Mouse (Mus musculus): ENCODE data around the gene Egln1. TPM values are rescaled to one million over a fixed set of nuclear protein-coding genes. Genes with fewer than 3 reads are reported as not detected.

Egln1 gene
- 55.8 and 61.7 TPM in 2 replicates for polyA plus RNA-seq (2012; rRNA removed)

DNA sequence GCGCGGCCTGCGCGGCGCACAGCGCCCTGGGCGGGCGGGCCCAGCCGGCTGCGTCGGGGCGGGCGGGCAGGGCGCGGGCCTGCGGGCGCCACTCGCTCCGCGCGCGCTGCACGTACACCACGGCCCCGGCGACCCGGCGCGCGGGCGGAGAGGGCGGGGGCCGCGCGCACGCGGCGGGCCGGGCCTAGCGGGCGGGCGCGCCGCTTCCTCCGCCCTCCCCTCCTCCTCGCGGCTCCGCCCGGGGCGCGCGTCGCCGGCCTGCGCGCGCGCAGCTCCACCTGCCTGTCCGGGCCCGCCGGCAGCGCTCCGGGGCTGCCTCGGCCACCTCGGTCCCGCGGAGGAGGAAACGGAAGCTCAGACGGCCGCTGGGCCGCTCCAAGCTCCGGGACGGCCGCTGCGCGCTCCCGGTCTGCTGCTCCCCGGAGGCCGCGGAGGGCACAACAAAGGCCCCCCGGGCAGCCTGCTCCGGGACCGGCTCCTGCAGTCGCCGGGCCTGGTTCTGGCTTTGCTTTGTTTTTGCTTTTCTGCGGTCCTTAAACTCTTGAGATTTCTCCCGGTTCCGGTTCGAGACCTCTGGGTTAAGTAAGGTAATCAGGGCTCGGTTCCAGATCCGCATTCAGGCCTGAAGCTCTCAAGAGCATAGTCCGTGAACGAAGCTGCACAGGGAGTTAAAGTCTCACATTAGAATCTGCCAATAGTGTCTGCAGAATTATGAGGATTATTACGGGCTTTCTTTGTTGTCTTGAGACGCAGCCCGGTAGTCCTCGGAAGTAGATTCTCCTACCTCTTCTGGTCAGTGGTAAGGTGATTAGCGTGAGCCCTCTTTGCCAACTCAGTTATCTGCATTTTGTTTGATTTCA lies at the start of gene Egln1:
Egln1 (minus strand) TSS at position 116 of the 860 bp plus-strand sequence.
- DNase-seq (ENCODE audit: extremely low spot score in 1 of 2, low spot score in 1 of 2), result peak in 1 of 2 experiments; percentile 68

DNA sequence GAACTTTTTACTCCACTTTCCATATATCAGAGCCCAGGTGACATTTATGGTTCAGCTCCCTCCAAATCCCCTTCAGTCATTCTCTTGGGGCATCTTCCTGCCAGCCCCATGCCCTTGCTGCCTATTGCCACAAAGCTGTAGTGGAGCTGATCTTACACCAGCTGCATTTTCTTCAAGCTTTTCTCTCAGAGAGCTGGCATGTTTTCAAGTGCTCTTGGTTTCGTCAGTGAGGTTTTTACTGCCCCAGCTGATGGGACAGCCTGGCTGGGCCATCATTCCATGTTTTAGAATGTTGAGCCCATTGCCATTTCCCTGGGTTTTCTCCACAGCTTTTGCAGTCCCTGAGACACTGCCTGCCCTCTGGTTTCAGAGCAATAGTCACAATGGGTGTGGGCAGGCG lies 46.7 kb upstream of the Egln1 start:
- DNase-seq (ENCODE audit: extremely low spot score in 1 of 2, low spot score in 1 of 2), result peak in 1 of 2 experiments; percentile 31

DNA sequence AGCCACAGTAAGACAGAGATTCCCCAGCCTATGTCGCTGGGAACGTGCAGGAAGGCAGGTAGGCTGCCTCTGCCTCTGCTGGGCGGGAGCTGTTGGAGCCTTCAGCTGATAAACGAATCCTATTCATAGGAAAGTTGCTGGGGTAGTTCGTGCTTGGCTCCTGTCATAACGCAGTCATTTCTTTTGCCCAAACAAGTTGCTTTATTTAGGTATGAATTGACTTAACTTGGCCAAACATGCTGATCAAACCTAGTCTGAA lies 42.5 kb upstream of the Egln1 start:
- no peak for DNase-seq (ENCODE audit: extremely low spot score in 1 of 2, low spot score in 1 of 2)

DNA sequence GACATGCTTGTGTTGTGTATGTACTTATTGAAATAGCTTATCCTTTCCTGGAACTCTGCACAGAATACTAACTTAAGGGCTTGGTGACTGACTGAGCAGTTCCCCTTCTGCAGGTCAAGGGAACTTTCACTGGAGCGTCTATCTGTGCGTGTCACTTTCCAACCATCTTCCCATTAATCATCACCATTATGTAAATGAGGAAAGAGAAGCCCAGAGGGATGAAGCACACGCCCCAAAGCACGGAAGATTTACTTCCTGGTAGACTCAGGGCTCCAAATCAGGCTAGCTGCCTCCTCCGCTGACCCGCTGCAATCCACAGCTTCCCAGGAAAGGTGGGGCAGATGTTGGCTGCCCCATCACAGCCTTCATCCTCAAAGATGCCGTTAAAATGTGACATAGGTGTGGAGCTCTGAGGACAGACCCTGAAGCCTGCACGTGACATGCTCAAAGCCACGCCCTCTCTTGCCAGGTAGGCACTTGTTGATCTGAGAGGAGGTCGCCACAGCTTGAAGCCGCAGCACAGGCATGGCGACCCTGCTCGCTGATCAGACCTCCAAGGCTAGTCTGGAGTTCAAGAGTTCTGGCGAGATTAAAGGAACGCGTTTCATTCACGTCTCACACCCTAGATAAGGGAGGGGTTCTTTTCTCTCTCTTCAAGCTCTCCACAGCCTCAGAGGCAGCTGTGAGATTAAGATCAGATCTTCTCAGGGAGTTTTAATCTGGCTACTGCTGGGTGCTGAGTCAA lies 42.0 kb upstream of the Egln1 start:
- no peak for DNase-seq (ENCODE audit: extremely low spot score in 1 of 2, low spot score in 1 of 2)

DNA sequence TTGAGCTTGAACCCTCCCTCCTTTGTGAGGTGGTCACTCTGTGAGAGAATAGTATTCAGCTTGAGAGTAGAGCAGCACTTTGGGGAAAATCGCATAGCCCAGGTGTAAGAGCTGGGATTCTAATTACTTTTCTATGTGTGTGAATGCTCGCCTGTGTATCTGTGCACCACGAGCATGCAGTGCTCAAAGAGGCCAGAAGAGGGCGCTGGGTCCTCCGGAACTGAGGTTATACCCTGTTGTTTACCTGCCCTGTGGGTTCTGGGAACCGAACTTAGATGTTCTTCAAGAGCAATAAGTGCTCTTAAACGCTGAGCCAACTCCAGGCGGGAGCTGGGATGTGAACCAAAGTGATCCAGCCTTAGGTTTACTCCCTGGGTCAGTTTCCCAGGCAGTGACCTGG lies 31.7 kb upstream of the Egln1 start:
- no peak for DNase-seq (ENCODE audit: extremely low spot score in 1 of 2, low spot score in 1 of 2)

DNA sequence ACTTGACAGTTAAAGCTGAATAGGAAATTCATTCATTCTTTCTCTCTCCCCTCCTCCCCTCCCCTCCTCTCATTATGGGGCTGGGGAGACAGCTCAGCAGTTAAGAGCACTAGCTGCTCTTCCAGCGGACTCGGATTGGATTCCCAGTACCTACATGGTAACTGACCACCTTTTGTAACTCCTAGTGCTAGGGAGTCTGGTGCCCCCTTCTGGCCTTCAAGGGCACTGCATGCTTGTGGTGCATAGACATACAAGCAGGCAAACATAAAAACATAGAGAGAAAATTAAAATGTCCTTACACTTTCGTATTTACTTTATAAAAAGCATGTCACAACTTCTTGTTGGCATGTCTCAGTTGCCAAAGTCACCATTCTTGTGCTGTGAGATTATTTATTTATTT lies 30.9 kb upstream of the Egln1 start:
- no peak for DNase-seq (ENCODE audit: extremely low spot score in 1 of 2, low spot score in 1 of 2)

DNA sequence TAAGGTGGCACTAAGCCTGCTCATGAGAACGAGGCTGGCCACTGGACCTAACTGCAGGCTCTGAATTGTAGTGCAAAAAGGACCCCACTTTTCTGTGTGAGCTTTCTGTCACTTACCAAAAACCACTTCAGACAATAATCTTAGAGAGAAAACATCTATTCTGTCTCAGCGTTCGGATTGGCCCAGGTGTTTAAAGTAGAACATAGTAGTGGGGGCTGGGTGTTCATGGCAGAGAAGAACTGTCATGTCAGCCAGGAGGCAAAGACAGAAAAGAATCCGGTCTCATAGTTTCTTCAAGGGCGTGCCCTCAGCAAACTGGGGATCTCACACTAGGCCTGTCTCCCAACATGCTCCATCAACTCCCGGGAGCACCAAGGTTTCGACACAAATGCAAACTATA lies 28.9 kb upstream of the Egln1 start:
- no peak for DNase-seq (ENCODE audit: extremely low spot score in 1 of 2, low spot score in 1 of 2)

DNA sequence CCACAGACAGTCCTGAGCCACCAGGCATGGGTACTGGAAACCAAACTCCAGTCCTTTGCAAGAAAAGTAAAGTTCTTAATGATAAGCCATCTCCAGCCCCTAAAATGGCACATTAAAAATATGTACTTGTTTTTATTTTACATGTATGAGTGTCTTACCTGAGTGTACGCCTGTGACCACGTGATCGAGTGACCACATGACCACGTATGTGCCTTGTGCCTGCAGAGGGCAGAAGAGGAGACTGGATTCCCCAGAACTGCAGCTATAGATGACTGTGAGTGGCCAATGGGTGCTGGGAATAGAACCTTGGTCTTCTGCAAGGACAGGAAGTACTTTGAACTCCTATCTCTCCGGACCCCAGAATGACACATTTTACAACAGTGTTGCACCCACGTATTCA lies 27.1 kb upstream of the Egln1 start:
- DNase-seq (ENCODE audit: extremely low spot score in 1 of 2, low spot score in 1 of 2), result no peak

DNA sequence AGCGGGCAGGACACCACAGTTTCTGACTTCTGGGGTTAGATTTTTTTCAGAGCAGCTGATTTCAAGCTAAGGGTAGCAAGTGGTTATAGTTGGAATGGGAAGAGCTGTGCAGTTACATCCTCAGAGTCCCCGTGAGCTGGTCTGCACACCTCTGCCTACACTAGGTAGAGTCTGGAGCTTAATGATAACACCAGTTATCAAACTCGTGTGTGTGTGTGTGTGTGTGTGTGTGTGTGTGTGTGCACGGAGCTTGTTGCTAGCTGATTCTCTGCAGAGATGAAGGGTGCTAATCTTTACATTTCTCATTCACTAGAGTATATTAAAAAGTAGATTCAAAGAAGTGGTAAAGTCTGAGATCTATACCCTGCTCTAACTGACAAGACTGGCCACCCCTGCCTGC lies 25.1 kb upstream of the Egln1 start:
- no peak for DNase-seq (ENCODE audit: extremely low spot score in 1 of 2, low spot score in 1 of 2)

DNA sequence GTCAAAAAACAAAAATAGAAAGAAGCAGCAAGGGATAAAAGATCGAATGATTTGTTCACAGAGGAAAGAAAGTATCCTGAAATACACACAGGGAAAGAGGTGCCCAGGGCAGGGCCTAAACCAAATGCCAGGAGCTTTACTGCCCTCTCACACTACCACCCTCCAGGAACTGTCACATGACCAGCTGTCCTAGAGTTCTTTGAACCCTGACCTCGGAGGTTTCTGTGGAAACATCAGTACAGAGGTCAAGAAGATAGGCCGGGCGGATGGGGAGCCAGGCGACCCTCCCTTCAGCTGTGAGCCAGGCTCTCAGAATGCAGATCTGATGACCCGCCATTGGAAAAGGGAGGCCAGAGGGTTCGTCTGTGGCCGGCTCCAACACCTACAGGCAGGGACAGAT lies 24.1 kb upstream of the Egln1 start:
- DNase-seq (ENCODE audit: extremely low spot score in 1 of 2, low spot score in 1 of 2), result no peak

DNA sequence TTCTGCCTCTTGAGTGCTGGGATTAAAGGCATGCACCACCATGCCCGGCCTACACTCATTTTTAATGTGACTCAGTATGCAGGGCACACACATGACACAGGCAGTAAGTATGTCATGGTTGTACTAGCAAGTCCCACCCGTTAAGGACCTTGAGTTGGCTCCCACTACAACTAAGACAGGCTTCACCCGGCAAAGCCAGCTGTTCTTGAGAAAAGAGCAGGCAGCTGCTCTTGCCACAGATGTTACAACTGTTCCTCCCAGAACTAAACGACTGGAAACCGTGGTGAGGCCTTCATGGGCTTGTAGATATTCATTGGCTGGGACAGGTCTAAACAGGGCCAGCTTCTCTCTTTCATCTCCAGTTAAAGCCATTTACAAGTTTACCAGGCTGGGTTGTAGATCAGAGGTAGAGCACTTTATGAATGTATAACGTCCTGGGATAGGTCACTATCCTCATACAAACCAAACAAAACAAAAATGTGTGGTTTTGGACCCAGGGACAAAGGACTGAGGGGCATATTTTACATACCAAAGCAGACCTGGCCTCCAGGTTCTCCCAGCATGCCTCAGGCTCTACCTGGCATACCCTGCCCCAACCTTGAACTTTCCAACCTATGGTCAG lies 21.3 kb upstream of the Egln1 start:
- DNase-seq (ENCODE audit: extremely low spot score in 1 of 2, low spot score in 1 of 2), result no peak

DNA sequence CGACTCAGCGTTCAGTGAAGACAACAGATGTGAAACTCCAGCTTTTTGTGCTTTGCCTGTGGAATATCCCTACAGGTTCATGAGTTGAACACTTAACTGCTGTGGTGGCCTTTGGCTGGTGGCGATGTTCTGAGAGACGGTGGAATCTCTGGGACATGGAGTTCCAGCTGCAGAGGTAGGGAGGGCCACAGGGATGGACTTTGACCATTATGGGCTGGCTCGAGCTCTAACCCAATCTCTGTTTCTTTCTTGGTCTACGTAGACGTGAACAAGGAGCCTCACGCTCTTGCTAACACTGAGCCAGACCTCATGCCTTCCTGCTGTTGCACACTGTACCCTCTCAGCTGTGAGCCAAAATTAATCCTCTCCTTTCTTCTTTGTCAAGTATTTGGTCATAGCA lies 15.8 kb upstream of the Egln1 start:
- DNase-seq (ENCODE audit: extremely low spot score in 1 of 2, low spot score in 1 of 2), result no peak

DNA sequence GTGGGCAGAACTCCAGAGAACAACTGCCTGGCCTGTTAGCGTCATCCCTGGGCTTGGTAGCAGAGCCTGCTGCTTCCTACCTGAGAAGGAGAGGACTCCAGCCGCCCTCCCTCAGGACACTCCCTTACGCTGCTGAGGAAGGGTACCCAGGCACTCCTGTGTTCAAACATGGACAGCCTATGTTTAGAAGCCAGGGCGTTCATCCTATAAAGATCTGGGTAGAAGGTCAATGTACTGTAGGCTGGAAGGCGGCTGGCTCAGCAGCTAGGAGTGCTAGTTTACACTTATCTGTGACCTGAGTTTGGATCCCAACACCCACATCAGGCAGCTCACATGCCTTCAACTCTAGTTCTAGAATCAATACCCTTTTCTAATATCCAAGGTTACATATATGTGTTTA lies 14.1 kb upstream of the Egln1 start:
- DNase-seq (ENCODE audit: extremely low spot score in 1 of 2, low spot score in 1 of 2), result no peak

DNA sequence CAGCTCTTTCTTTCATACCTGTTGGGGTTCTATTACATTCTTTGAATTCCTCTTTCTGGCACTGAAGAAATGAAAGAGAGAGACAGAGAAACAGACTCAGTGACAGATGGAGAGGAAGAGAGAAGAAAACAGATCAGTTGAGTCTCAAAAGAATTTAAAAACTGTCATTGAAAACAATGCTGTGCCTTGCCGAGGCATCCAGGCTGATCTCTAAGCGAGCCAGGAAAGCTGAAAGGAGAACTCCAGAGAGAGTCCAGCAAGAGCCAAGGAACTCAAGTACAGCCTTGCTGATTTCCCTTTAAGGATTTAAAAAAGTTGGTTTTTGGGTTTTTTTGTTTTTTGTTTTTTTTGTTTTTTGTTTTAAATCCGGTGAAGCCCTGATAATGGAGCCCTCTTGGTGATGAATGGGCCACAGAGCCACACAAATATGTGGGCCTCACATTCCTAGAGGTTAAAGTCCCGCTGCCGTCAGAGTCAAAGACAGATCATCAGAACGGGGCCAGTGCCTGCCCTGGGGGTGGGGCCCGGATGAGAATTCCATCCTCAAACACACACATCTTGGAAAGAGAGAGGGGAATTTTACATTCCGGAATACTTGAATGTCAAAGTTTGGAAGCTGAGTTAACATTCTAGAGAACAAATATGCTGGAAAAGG lies 11.2 kb upstream of the Egln1 start:
- DNase-seq (ENCODE audit: extremely low spot score in 1 of 2, low spot score in 1 of 2), result no peak

DNA sequence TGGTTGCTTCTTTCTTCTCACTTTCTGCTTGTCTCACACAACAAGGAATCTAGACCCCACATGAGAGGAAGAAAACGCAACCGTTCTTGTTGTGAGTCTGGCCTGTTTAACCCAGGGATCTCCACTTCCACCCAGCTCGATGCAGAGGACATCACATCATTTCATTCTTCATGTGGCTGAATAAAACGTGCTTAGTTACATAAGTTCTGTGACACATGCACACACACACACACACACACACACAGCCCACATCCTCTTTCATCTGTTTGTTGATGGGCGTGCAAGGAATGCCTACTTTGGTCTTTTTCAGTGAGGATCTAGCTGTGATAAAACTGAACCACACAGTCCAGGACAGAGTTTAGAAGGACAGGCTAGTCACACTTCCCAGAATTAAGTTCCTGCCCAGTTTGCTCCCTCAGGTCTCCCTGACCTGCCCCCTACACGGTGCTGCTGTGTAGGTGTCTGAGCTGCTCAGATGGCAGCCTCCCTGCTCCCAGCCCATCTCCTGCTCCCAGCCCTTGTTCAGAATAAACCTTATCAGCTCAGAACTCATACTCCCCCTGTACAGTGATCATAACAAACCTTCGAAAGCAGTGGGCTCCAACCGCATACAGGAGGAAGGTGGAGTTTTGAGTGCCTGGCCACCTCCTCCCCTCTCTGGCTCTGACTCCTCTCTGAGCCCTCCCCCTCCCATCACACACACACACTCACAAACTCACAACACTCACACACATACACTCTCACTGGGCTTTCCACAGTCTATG lies 10.5 kb upstream of the Egln1 start:
- DNase-seq (ENCODE audit: extremely low spot score in 1 of 2, low spot score in 1 of 2), result peak in 1 of 2 experiments; percentile 30

DNA sequence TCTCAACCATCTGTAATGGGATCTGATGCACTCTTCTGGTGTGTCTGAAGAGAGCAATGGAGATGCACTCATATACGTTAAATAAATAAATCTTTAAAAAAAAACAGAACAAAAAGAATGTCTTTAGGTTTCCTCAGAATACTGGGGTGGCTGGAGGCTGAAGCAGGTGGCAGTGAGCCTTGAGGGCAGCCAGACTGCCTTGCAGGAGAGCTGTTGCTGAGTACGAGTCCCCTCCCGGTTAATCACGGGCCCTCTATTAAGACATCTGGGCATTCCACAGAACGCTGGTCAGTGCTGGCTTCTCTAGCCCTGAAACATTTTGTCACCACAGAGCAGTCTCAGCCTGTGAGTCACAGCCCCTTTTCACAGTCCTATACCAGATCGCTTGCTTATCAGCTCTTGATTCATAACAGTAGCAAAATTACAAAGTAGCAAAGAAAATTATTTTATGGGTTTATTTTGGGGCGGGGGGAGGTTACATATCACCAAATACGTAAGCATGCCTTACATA lies 5.5 kb upstream of the Egln1 start:
- no peak for DNase-seq (ENCODE audit: extremely low spot score in 1 of 2, low spot score in 1 of 2)

DNA sequence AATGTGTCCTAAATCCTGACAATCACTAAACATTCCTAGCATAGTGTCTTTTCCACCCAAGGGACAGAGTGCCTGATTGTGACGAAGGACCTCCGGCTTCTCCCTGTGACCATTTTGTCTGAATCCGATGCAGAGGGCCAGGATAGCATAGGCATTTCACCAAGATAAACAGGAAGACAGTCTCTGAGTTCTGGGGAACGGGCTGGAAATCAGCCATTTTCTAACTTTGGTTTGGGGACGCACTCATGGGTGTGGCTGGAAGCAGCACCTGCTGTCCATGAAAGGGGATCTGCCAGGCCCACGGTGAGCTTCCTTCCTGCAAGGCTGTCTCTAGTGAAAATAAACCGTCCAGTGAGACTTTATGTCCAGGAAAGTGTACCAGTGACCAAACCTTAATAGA lies 4.1 kb upstream of the Egln1 start:
- DNase-seq (ENCODE audit: extremely low spot score in 1 of 2, low spot score in 1 of 2), result no peak

DNA sequence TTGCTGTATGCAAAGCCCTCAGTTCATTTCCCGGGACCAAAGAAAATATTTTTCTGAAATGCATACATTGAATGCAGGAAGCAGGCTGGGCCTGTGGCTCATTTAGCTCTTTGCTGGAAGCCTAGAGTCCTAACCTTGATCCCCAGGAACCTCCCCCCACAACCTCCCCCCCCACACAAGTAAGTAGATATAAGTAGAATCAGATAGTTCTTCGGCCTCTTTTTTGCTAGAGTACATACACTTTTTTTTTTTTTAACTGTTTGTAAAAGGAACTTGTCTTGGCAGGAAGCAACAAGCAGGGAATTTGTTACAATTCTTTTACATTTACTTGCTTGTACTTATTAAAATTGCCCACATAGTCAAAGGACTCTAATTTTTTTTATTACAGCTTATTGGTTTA lies 1.7 kb upstream of the Egln1 start:
- no peak for DNase-seq (ENCODE audit: extremely low spot score in 1 of 2, low spot score in 1 of 2)

DNA sequence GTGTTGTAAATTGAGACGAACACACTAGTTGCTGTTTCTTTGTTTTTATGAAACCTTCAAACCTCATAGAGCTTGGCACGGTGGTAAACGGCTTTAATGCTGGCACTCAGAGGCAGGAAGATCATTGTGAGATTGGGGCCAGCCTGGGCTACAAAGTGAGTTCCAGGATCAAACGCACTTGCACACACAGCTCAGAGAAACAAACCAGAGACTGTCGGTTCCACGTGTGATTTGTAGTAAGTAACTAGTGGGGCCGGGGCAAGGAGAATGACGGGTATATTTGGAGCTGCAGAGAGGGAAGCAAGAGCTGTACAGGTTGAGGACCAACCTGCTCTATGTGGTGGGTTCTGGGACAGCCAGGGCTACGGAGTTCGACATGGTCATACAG lies 939 bp upstream of the Egln1 start:
- DNase-seq (ENCODE audit: extremely low spot score in 1 of 2, low spot score in 1 of 2), result no peak

DNA sequence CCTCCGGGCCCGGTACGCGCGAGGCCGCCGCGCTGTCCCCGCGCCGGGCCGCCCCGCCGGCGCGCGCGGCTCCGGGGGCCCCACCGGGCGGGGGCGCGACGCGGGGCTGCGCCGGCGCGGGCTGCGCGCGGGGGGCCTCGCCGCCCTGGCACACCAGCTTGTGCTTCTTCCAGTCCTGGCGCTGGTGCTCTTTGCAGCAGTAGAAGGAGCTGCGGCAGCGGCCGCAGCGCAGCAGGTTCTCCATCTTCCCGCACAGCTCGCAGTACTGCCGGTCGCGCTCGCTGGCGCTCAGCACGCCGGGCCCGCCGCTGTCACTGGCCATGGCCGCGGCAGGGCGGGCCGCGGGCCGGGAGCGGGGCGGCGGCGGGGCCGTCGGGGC lies 402 bp downstream of the Egln1 start:
- no peak for DNase-seq (ENCODE audit: extremely low spot score in 1 of 2, low spot score in 1 of 2)

Data from frontal cortex, adult 2 months (tissue).